Mouse (Mus musculus): ENCODE measurements around the gene Rxra.

The Rxra gene

DNA sequence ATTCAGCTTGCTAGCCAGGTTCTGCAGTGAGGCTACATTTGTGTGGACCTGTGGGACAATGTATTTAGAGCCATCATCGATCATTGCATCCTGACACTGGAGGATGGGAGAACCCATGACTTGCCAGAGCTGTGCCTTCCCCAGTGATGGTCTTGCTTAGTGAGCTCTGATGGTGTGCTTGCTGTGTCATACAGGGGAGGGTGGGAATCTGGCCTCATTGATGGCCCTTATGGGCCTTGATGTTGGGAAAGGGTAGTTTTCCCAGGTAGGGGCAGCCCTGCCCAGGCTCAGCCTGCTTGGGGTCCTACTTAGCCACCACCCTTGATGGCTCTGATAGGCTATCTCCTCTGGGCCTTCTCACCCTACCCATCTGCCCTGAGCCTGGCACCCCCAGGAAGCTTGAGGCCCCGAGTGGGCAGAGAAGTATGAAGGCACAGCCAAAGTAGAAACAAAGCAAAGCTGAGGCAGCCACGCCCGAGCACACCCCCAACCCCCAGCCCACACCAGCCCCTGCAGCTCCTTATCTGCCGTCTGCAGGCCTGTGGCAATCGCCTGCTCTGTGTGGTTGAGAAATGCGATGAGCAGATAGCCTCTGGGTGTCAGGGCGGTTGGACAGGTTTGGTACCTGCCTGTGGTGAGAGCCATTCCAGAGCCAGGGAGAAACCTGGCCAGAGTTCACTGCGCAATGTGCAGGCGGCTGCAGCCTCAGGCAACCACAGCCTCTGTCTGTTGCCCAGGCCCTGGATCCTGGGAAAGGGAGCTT, 26.8 kb downstream of the Rxra start:
- in situ Hi-C loops (cut with MboI, MseI), result no loop called here

DNA sequence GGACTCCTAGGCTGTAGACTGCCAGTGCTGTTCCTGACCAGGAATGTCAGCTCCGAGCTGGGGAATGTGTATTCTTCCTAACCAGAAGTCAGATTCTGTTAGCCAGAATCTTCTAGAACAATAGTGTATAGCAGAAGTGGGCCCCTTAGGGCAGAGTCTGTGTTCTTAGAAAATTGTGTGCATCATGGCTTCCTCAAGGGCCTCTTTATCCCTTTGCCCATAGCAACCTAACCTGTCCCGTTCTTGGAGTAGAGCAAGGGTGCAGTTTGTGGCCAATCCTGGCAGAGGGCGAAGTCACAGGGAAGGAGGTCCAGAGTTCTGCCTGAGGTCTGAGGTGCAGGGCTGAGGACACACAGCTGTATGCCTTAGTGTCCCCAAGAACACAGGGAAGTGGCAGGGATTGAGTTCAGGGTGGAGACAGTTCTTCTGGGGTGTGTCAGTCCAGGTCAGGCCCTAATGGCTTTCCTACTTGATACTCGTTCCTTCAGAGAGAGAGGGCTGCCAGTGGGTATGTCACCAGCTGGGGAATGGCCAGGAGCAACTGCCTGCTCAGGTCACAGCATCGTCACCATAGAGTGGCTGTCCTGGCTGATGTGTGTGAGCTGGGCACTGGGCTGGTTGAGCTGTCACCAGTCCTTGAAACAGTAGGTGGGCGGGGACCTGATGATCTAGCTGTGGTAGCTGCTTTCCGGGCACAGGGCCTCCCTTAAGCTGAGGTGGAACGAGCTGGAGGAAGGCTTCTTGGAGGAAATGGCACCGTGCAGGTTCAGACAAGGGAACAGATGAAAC, 27.8 kb downstream of the Rxra start:
- in situ Hi-C loops (cut with MboI, MseI), result no loop called here

DNA sequence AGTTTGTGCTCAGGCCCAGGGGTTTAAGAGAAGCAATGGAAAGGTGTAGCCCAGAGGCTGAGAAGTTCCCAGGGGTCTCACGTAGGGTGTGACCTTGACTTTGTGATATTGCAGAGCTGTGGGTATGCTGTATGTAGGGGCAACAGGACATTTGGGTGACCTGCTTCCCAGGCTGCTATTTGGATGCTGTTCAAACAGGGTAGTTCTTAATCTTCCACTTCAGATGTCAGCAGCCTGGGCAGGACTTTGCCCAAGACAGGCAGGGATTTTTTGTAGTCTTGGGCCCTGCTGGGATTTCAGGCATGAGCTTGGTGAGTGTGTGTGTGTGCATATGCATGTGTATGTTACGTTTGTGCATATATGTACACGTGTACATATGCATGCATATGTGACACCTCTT, 28.4 kb downstream of the Rxra start:
- in situ Hi-C loops (cut with MboI, MseI), result no loop called here

DNA sequence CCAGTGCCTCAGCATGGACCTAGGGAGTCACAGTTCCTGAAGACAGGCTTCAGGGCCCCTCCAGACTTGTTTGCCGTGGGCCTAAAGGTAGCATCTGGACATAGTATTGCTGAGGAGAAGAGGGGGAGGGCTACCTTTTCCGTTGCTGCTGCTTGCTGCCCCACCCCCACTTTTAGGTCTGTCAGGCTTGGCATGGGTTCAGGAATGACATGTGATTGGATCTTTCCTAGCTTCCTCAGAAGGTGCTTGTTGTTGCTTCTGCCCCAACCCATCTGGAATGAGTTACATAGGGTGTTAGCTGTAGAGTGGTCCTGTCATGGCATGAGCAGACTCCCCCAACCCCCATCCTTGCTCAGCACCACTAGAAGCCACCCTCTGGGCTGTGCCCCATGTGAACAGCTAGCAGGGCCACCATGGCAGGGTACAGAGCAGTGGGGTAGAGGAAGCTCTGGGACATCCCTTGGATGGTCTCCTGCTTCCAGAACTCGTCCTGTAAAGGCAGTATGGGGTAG, 34.7 kb downstream of the Rxra start:
- in situ Hi-C loops (cut with MboI, MseI), result no loop called here

DNA sequence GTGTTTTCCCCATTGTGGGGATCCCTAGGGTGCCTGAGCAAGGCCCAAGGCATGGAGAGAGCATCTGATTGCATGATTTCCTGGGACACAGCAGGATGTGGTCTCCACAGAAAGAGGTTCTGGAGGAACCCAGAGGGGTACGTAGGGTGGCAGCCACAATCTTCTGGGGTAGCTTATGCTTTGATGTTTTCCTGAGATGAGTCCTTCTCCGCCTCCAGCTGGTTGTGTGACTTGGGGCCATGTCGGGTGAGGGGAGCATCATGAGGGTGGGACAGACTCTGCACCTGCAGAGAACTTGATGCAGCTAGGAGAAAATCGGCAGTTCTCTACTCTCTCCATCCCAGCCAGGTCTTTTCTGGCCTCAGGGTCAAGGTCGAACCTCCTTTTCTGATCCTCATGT, 36.4 kb downstream of the Rxra start:
- in situ Hi-C loops (cut with MboI, MseI), result no loop called here

DNA sequence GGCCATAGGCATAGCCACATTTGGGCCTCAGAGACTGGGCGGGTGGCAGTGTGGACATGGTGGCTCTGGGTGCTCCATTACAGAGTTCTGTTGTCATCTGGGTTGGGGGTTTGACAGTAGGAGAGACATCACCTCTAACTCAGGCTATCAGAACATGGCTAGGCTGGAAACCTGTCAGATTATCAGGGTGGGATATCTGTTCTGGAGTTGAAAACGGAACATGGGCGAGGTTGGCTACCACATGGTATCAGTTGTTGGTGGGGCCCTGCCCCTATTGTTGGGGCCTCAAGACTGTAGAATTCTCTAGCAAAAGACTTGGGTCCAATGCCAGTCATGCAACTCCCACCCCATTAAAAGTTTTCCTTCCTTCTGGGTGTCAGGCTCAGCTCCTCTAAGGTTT, 37.1 kb downstream of the Rxra start:
- in situ Hi-C loops (cut with MboI, MseI), result no loop called here

DNA sequence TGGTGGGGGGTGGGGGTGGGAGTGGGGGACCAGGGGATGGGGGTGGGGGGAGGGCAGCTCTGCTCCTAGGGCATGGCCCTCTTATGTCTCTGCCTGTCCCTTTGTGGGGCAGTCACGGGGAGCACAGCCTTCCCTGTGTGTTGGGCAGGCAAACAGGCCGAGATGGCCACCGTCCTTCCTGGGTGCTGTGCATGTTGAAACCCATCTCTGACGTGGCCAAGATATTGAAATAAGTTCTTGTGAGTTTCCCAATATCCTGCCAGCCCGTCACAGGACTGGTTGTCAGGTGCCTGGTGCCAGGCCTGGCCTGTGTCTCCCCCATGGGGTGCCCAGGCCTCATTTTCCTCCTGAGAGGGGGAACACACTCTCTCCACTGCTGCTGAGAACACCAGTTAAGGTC, 37.9 kb downstream of the Rxra start:
- in situ Hi-C loops (cut with MboI, MseI), result no loop called here

DNA sequence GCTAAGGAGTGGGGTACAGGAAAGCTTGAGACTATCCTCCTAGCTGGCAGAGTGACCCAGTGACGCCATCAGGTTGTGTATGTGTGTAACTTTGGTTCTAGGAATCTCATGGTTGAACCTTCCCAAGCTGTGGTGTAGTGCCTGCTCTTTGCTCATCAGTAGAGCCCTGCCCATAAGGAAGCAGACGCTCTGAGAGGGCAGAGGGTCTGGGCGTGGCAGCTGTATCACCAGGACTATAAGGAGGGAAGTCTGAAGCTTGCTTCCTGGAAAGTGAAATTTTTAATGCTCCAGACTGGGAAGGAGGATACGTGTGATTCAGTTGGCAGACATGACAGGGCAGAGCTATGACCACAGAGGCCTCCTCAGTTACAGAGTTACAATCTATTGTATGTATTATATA, 39.0 kb downstream of the Rxra start:
- in situ Hi-C loops (cut with MboI, MseI), result no loop called here

DNA sequence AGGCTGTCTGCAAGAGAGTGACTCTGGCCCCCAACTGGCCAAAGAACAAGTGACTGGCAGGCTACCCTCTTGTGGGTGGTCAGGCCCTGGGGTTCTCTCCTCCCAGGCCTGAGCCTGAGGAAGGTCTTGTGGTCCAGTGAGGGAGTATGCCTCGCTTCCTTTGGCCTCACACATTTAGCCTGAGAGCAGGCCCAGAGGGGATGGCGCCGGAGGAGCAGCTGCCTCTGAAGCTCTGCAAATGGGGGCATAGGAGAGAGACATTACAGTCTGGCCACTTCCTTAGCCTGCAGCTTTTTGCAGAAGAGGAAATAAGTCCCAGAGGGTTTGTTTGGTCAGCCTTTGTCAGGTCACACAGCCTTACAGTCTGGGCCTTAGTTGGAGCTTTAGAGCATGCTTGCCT, 40.1 kb downstream of the Rxra start:
- in situ Hi-C loops (cut with MboI, MseI), result no loop called here

DNA sequence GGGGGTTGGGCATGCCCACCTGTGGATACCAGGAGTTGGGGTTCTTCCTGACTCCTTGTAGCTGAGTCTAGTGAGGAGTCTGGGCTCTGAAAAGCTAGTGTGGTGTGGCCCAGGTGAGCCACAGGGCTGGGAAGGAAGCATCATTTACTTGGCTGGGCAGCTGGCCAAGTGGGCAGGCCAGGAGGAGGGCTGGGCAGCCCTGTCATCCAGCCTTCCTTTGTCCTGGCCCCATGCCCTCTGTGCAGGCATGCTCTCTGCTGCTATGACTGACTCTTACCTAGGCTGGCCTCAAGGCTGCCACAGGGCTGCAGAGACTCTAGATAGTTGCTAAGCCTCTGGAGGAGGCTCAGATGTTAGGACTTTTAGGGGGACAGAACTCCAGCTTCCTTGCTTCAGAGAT, 42.0 kb downstream of the Rxra start:
- in situ Hi-C loops (cut with MboI, MseI), result no loop called here

DNA sequence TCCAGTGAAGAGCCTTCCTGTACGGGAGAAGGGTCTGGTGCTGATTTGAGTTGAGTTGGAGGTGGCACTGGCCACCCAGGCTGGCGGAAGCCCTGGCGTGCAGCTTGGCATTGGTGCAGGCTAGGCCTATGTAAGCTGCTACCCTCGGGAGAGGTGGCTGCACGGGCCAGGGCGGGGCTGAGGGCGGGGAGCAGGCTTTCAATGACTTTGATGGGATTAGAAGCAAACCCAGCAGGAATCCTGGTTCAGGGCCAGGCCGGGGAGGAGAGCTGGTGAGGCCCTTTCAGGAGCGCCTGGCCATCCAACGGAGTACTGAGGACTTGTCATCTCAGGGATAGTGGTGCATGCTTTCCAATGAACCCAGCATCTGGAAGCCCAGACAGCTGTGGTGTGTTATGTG, 43.4 kb downstream of the Rxra start:
- in situ Hi-C loops (cut with MboI, MseI), result no loop called here

DNA sequence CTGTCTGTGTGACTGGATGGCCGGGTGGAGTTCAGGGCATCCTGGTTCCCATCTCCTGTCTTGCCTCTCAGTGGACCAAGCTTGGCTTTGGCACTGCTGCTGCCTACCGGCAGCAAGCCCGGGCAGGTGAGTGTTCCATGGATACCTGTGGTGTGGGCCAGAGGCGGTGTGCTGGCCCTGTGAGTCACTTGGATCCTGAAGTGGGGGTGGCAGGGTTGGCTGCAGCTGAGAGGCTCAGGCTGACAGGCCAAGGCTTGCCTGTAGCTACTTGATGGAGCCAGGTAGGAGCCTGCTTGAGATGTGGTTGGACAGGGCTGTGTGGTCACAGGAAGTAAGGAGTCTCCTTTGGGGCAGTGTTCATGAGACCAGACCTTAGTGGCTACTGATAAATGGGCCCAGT, 45.4 kb downstream of the Rxra start:
- in situ Hi-C loops (cut with MboI, MseI), result no loop called here

DNA sequence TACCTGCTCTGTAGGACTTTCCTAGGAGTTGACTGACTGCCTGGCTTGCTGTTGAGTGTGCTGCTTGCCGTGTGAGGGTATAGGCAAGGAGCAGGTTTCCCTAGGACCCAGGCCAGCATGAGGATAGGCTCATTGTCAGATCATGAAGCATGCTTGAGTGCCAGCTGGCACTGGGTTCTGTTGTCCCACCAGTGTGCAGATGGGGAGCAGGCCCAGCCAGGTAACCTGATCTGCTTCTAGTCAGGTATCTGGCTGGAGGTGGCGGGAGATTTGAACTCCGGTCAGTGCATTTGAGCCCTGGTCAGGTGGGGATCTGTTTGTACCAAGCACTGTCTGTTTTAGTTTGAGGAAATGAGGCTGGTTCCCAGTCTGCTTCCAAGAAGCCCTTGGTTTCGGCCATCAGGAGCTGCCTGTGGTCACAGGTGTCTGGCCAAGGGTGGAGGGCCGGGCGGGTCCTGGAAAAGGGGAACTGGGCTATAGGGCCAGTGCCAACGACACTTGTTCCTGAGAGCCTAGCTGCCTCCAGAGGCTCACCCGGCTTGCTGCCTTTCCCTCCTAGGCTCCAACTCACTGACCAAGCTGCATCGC, 48.6 kb downstream of the Rxra start:
- in situ Hi-C loops (cut with MboI, MseI), result no loop called here

DNA sequence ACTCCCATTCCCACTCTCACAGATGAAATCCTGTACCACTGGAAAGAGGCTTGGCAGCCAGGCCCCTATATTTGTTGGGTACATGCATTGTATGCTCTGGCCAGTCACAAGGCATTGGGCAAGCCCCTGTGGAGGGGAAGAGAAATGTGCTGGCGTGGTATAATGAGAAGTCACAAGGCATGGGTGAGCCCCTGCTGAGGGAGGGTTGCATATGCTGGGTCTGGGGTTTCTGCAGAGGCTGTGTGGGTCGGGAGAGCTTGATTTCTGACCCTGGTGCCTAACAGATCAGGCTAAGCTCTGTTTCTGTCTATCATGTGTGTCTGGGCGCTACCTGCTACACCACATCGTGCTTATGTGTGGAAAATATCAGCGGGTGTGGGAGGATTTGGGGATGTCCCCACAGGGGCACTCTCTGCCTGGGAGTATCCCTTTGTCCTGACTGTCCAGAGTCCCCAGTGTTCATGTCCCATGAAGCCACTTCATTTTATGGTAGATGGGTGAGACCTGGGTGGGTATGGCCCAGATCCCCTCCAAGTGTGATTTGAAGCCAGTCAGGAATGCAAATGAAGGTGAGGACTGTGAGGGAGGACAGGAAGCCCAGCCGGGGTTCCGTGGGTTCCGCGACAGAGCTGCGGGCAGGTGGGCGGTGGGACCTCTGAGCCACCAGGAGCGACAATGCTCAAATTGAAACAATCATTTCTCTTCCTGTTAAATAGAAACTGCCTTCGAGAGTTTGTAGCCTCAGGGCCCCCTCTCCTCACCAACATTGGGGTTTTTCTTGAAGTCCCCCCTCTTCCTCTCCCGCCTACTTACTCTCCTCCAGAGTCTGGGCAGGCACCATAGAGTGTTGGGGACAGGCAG, 52.0 kb downstream of the Rxra start:
- in situ Hi-C loops (cut with MboI, MseI), result no loop called here

DNA sequence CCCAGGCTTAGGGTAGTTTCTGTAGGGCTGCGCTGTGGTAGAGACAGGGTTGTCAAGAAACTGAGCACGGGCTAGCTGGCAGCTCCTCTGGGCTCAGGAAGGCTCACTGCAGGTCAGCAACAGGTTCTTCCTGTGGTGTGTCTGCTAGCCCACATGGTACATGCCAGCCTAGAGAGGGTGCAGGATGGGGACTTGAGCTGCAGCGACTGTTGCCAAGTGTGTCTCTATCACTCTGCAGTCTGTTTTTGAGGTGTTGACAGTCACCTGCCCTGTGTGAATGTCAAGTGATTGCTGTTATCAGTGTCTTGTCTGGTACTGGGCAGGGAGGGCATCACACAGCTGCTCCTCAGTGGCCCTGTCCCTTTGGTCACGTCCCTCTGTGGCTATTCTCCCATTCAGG, 52.8 kb downstream of the Rxra start:
- in situ Hi-C loops (cut with MboI, MseI), result no loop called here

DNA sequence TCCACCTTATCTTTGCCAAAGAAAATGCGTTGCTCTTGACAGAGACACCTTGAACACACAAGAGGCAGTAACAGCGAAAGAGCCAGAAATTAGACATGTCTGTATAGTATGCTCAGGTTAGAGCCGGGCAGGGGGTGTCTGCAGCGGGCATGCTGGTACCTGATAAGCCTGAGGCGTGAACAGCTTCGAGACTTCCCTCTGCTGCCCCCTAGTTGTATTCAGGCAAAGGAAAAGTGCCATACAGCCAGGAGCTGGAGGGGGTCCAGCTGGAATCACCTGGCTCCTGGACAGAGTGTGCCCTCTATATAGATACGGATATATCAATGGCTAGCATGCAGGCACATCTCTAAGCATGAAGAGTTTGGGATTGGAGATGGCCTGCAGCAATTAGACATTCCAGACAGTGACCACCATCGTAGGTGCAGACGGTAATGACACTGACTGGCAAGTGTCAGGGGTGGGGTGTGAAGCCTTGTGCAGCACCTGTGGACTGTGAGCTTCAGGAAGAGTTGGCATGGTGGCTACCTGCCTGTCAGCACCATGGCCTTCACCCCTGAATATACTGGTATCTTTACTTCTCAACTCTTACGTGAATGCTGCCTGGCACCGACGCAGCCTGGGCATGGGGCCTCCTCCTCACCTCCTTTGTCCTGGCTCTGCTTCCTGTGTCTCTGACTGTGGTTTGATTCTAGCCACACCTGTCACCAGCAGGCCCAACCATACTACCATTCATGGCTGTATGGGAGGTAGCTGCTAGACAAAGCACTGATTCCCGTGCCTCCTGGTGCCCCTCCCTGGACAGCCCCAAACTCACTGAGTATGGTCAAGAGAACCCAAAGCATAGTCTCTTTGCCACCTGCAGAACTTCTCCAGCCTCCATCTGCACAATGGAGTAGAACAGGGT, 54.0 kb downstream of the Rxra start:
- in situ Hi-C loops (cut with MboI, MseI), result no loop called here

DNA sequence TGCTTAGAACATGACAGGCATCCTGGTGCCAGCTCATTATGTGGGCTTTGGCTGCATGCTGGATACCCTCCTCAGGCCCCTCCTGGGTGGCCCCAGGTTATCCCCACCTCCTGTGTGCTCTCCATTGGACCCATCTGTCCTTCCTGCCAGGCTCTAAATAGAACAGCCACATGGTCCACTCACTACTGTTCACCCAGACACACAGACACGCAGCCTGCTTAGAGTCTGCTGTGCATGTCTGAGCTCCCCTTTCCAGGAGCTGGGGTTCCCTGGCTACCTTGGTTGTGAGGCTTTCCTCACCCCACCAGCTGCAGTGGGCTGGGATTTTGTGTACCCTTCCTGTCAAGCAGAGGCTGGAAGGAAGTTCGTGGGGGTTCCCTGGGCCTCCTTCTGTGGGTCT, 56.8 kb downstream of the Rxra start:
- in situ Hi-C loops (cut with MboI, MseI), result no loop called here

DNA sequence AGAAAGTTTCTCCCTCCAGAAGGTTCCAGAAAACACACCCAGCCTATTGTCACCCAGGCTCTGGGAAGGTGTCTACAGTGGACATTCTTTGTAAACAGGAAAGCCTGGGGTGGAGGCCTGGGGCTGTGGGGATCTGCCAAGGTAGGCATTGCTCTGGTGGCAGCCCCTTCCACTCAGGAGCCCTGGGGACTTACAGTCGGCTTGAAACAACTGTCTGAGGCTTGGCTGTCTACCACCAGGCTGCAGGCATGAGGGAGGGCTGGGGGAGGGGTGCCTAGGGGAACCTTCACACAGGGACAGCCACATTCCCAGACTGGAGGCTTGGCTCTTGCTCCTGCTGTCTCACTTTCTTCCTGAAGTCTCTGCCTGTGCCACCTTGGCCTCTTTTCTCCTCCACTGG, 58.1 kb downstream of the Rxra start:
- in situ Hi-C loops (cut with MboI, MseI), result no loop called here

DNA sequence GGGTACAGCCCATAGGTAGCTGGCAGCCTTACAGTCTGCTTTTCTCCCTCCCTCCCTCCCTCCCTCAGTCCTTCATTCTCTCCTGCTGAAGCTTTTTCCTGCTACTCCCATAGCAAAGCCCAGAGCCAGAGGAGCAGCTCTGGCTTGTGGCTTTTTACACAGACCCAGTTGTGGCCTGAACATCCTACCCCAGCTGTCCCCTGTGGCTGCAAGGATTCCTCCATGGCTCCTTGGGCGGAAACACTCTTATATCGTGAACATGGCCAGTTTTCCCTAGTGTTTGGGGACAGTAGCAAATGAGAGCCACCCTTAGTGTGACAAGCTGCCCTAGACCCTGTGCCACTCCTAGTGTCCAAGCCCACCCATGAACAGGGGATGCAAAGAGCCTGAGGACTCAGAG, 58.6 kb downstream of the Rxra start:
- in situ Hi-C loops (cut with MboI, MseI), result no loop called here

DNA sequence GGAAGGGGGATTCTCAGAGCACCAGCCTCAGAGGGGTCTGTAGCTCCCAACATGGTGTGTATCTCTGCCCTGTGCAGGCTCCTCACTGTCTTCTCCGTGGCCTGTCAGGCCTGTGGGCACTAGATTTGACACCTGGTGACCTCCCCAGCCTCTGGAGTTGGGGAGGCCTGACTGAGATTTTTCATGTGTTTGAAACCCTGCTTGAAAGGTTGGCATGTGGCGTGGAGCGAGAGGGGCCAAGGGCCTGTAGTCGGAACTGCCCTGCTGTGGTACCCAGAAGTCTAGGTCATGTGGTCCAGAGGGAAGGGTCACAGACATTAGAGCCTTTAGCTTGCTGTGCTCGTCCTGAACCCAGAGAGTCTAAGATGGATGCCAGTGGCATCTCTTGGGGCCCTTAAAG, 60.6 kb downstream of the Rxra start:
- in situ Hi-C loops (cut with MboI, MseI), result no loop called here

DNA sequence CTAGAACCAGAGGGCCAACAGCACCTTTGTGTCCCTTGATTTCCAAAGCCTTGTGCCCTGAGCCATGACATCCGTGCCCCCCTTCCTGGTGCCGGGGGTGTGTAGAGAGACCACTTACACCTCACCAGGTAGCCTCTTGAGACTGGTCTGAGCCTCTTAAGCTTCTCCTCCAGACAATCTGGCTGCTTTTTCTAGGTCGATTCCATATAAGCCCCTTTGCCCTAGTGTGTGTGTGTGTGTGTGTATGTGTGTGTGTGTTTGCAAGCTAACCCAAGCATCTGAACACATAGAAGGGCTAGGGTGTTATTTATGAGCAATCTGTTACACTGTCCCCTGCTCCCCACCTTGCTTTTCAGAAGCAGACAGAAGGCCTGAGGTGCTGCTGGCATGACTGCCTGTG, 62.2 kb downstream of the Rxra start:
- in situ Hi-C loops (cut with MboI, MseI), result no loop called here
